Mouse (Mus musculus) retina, postnatal 1 day (tissue): ENCODE results near the gene Tmem184b.
A peak's percentile ranks its signal among the peaks of the same experiment; 100 is the strongest.

Experiments used
- DNase-seq: peaks from one replicate; pipeline ENCODE4 v3.0.0-alpha.2; 2012

Gene Tmem184b

DNA sequence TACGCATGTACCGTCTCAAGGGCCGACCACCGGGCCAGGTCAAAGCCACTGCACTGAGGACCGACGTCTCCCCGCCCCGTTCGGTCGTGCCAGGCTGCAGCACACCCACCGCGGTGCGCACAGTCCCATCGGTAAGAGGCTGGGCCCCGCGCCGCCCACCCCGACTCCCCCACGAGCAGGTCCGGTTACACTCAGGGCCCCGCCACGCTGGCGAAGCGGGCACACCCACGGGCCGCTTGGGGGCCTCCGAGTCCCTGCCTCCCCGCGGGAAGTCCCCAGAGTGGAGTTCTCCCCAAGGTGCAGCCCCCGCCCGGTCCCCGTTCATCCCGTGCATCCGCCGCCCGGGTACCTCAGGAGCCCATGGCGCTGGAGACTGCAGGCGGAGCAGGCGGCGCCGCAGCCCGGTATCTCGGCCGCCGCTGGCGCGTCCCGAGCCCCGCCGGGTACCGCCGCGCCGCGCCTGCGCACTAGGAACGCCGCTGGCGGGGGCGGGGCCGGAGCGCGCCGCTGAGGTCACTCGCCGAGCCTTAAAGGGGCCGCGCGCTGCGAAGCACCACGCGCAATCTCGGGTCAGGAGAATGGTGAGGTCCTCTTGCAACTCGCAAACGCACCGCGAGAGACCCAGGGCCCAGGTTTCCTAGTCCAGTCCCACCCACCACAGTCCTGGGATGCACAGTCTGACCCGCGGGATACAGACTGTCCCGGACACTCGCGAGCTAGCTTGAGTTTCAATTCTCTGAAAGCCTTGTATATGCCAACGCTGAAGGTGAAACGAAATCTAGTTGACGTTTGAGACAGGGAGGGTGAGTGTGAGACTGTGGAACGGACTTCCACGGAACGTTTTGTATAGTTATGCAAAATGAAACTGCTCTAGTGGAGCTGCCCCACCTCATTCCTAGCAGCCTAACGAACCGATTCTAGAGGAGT, at the start of gene Tmem184b:
Gene Tmem184b (minus strand): TSS at position 734 of the 927 bp plus-strand sequence.
- DNase-seq, result peak; percentile 90

GRCm38 (mm10) chr15:79448041-79448440, 44.7 kb upstream of the Tmem184b start:
- no peak for DNase-seq

DNA sequence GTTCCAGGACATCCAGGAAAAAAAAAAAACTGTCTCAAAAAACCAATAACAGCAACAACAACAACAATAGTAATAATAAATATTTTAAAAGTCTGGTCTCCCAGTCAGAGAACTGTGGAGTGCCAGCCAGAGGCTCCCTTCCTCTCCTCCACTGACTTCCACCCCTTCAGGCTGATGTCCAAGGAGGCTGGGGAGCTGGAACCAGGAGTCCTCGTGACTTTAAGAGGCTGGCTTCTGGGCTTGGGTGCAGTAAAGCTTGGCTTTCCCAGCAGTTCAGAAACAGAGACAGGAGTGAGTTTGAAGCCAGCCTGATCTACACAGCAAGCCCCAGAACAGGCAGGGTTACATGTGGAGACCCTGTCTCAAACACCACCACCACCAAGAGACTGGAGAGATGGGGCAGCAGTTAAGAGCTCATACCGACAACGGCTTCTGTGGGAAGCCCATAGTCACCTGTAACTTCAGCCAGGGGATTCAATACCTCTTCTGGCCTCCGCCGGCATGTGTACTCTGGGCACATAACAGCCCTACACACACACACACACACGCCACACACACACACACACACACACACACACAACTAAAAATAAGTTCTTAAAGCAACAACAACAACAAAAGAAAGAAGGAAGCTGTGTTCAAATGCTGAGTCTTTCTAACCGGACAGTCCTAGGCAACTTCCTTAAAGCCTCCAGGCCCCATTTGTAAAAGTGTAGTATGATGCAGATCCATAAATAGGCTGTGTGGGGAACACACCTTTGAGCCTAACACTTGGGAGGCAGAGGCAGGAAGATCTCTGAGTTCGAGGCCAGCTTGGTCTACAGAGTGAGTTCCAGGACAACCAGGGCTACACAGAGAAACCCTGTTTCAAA, 42.7 kb upstream of the Tmem184b start:
- DNase-seq, result no peak

DNA sequence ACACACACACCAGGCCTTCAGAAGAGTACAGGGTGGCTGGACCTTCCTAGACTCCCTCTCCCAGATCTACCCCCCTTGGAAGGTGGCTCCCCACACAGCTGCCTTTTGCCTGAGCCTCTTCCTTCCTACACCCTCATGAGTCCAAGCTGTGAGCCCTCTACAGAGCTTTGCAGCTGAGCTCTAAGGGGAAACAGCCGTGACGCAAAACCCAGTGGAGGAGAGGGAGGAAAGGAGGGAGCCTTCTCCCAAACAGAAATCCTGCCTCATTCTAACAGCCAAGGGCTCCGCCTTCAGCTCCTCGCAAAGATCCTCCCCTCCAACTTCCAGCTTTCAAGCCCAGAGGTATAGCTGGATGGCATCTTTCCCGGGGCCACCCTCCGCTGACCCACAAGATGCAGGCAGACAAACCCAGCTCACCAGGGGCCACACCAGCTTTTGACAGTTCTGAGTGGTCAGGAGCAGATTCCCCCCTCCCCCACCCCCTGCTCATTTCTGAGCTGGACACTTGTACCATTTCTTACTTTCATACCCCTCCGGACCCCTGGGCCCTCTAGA, 40.6 kb upstream of the Tmem184b start:
- DNase-seq, result no peak

- DNase-seq, result no peak
Measured at GRCm38 (mm10) chr15:79442961-79443518, 39.7 kb upstream of the Tmem184b start.

- no peak for DNase-seq
Measured at GRCm38 (mm10) chr15:79442257-79442611, 38.9 kb upstream of the Tmem184b start.

DNA sequence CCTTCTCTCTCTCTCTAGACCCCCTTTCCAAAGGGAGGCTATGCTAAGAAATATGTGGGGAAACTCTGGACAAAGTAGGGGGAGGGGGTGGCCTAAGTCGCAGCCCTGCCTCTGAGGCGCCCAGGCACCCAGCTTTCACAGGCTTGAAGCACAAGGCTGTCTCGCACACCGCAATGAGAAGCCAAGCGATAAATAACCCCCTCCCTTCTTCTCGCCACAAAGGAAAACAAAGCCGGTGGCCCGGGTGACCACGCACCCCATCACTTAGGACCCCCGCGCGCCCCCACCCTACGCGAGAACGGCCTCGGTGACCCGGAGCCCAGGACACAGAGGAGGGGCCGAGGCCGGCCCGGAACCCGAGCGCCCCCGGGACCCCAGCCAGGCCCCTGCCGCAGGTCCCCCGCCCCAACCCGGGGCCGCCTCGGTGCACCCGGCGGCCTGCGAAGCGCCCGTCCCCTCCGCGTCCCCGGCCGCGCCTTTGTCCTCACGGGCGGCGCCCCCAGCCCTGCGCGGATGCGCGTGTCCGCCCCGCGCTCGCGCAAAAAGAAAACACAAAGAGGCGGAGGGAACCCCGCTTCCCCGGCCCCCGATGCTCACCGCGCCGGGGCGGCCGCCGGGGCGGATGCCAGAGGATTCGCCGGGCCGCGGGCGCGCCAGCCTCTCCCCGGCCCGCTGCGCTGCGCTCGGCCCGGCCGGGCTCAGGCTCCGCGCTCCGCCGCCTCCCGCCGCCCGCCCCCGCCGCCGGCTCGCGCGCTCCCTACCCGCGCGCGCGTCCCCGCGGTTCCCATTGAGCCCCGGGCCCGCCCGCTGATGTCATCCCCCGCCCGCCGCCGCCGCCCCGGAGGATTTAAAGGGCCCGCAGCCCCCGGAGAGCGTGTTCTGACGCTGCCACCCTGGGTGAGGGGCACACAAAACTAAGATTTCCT, 38.2 kb upstream of the Tmem184b start:
- peak; percentile 83 for DNase-seq

GRCm38 (mm10) chr15:79440651-79441330, 37.4 kb upstream of the Tmem184b start:
- no peak for DNase-seq

DNA sequence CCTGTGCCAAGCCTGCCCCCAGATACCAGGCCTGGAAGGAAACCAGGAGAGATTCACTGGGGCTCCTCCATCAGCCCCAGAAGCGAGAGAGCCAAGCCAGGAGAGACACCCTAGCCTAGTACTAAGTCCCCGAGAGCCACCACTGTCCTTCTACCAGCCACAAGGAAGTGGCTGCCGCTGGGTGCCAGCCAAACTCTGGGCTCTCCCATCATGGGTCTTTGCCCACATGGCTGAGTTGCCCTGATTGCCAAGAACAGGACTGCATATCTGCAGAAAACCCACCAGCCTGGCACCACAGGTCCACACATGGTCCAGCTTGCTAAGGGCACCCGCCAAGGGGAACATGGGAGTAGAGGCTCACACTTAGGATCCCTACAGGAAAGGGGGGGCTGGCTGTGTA, 36.9 kb upstream of the Tmem184b start:
- no peak for DNase-seq

GRCm38 (mm10) chr15:79439386-79439785, 36.0 kb upstream of the Tmem184b start:
- no peak for DNase-seq

DNA sequence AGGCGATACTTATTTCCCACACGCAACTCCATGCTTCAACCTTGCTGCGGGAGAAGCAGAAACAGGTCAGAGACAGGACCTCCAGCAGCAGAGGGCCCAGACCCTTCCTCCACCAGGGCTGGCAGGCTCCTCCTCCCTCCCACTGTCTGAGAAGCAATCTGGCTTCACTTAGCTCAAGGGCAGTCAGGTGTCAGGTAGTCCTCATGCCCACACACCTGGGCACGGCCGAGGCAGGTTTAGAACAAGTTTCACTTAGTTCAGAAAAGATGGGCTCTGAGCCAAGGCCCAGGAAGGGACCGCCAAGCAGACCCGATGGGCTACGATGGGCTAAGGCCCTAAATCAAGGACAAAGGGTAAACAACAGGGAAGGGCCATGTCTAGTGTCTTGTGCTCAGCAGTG, 35.4 kb upstream of the Tmem184b start:
- DNase-seq, result no peak

GRCm38 (mm10) chr15:79438209-79438810, 34.9 kb upstream of the Tmem184b start:
- DNase-seq, result no peak

GRCm38 (mm10) chr15:79437541-79438208, 34.3 kb upstream of the Tmem184b start:
- no peak for DNase-seq

DNA sequence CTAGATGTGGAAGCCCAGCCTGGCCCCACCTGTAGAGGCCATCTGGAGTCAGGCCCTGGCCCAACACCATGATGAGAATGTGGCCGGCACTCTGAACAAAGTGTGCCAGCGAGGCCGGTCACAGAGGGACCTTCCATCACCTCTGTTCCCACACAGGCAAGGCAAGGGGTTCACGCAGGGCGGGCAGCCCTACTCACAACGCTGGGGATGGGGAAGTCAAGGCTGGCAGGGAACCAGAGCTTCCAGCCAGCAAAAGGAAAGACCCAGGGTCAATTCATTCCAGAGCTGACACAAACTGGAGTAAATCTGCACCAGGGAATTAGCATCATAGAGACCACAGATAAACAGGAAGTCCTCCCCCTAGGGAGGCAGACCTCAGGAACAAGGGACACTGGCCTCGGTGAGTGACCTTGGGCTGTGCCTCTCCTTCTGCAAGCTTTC, 33.1 kb upstream of the Tmem184b start:
- DNase-seq, result no peak

- DNase-seq, result peak; percentile 61
Measured at GRCm38 (mm10) chr15:79435191-79435671, 31.9 kb upstream of the Tmem184b start.

DNA sequence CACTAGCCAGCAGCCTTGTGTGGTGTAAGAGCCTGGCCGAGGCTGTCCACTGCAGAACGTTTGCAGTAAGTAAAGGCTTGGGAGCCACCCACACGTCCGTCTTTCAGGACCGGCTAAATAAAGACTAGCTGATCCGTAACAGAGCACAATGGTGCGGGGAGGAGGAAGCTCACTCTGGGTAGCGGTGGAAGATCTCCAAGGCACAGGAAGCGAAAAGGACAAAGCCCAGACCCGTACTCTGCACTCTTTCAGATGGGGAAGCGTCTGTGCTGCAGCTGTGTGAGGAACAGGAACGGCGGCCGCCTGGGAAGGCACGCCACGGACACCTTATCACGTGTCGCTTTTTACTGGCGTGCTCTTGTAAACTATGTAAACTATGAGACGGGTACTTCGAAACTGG, 29.5 kb upstream of the Tmem184b start:
- no peak for DNase-seq

GRCm38 (mm10) chr15:79432328-79432727, 29.0 kb upstream of the Tmem184b start:
- DNase-seq, result no peak

GRCm38 (mm10) chr15:79431925-79432324, 28.6 kb upstream of the Tmem184b start:
- DNase-seq, result no peak

DNA sequence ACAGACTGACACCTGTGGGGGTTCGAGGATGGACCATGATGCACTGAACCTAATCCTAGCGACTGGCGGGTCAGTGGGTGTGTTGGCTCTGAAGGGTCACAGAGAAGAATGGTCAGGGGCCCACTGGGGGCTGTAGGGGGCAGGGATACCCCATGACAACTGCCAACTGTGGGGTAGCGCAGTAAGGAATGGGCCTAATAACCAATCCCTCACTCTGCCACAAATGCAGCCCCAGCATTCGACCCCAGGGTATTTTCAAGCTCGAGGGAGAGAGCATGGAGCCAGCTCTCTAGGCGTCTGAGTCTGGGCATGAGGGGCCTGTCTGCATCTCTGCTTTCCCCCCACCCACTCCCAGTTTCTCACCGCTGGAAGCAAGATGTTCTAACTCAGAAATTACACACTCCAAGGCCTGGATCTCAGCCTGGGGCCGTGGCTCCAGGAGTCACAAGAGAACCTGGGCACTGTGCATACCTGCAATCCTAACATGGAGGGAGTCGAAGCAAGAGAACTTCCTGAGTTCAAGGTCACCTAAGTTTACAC, 27.2 kb upstream of the Tmem184b start:
- DNase-seq, result no peak

DNA sequence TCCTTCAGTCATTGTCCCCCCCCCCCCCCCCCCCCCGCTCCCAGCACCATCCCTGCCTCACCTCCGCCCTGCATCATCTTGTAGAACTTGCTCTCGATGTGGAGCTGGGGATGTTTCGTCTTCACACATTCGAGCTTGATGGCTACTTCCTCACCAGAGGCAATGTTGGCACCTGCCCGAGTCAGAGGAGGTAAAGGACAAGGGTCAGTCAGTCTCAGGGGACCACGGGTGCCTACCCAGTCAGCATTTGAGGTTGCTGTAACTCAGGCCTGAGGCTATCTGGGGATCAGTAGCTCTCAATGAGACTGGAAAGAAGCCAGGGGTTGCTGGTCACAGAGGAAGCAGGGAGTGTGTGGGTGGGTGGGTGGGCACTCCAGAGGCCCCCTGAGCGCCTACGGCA, 26.6 kb upstream of the Tmem184b start:
- DNase-seq, result no peak
